Mouse (Mus musculus) heart, embryonic 11.5 days (tissue): ENCODE results near the gene Nfkbie. TPM values are rescaled to one million over a fixed set of nuclear protein-coding genes. Genes with fewer than 3 reads are reported as not detected.

Experiments used
- ATAC-seq: fragments of 200-750 bp; cut with Nextera tagmentation; replicated peaks from 2 replicates; pipeline ENCODE4 v1.8.0; 2017; ENCODE audit warnings: moderate library complexity; ENCODE audit not compliant: insufficient number of reproducible peaks, low FRiP score, low TSS enrichment
- H3K27ac ChIP-seq: fragments of 300-500 bp; sonication (generic); 2 replicates; pipeline ENCODE4 v1.5.1; 2014; ENCODE audit warnings: mild to moderate bottlenecking, low read depth, low read length
- H3K27me3 ChIP-seq: fragments of 300-500 bp; sonication (generic); 2 replicates; pipeline ENCODE4 v1.6.1; 2014; ENCODE audit warnings: mild to moderate bottlenecking, low read length, mixed read lengths; ENCODE audit not compliant: control insufficient read depth, insufficient read depth
- H3K36me3 ChIP-seq: fragments of 300-500 bp; sonication (generic); 2 replicates; pipeline ENCODE4 v1.6.1; 2014; ENCODE audit warnings: mild to moderate bottlenecking, low read length, moderate library complexity, mixed read lengths; ENCODE audit not compliant: control insufficient read depth, insufficient read depth
- H3K4me1 ChIP-seq: fragments of 300-500 bp; sonication (generic); 2 replicates; pipeline ENCODE4 v1.6.1; 2014; ENCODE audit warnings: low read length; ENCODE audit not compliant: control insufficient read depth, insufficient read depth
- H3K4me2 ChIP-seq: fragments of 300-500 bp; sonication (generic); 2 replicates; pipeline ENCODE4 v1.6.1; 2014; ENCODE audit warnings: mild to moderate bottlenecking, moderate library complexity
- H3K4me3 ChIP-seq: fragments of 300-500 bp; sonication (generic); 2 replicates; pipeline ENCODE4 v1.5.1; 2014; ENCODE audit warnings: low read depth, low read length
- H3K9ac ChIP-seq: fragments of 300-500 bp; sonication (generic); 2 replicates; pipeline ENCODE4 v1.6.1; 2014; ENCODE audit warnings: mild to moderate bottlenecking, low read depth, low read length, moderate library complexity
- H3K9me3 ChIP-seq: fragments of 300-500 bp; sonication (generic); replicated peaks from 2 replicates; pipeline ENCODE4 v1.6.1; 2016; ENCODE audit warnings: low read length; ENCODE audit not compliant: control insufficient read depth
- WGBS: fragments of 180-500 bp; shearing (Covaris S2); extraction: QIAGEN DNeasy Blood & Tissue Kit; methylation state at CpG from one replicate; pipeline ENCODE4 v1.1.7; 2014; ENCODE audit not compliant: insufficient replicate concordance; 5-methylcytosine and 5-hydroxymethylcytosine counted together
- polyA plus RNA-seq: library from polyadenylated mRNA; unstranded; fragments of >200 nt; fragmentation: Nextera tagmentation; extraction: Ambion mirVana; gene quantifications from 2 replicates; pipeline ENCODE4 v1.2.1, GENCODE M21; 2014

Nfkbie gene
- polyA plus RNA-seq, result 2.4 TPM in 2 replicates

DNA sequence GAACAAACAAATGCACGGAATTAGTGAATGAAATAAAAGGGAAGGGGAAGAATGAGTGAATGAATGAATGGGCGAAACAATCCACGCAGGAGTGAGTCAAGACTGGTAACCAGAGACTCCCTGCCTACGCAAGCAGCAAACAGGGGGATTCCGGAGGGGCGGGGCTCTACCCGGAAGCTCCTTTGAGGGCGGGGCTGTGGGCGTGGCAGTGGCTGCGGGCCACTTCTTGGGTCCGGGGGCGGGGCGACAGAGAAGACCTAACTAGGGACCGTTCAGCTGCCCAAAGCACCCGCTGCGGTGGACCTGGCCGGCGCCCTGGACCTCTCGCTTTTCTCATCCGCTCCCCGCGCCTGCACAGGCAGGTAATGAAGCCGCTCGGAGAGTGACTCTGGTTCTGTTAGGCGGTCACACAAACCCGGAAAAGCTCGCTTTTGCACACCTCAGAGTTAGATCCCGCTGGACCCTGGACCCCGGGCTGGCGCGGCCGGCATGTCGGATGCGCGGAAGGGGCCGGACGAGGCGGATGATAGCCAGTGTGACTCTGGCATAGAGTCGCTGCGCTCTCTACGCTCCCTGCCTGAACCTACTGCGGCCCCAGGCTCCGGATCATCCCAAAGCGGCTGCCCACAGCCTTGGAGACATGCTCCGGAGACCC lies at the start of gene Nfkbie:
Gene Nfkbie, plus strand, starts transcription at position 252 of the 655 bp plus-strand sequence.
- under 1% methylated on average over 45 of the region's 45 CpGs for WGBS
- Histone ChIP-seq H3K4me3 (peak within 1 kb of the TSS; percentile 60), H3K4me1 (peaks cover 6% of the 10 kb centered on the region; the same call in 1 of the 2 replicates), H3K4me2 (peak within 1 kb of the TSS; percentile 94), H3K27ac (no peak within 1 kb of the TSS), H3K9ac (peak within 1 kb of the TSS; percentile 65), H3K27me3 (peaks cover 22% of the 10 kb centered on the region), H3K36me3 (no peaks in the 10 kb centered on the region), H3K9me3 (no peaks in the 10 kb centered on the region)
- peak; percentile 74 for ATAC-seq

DNA sequence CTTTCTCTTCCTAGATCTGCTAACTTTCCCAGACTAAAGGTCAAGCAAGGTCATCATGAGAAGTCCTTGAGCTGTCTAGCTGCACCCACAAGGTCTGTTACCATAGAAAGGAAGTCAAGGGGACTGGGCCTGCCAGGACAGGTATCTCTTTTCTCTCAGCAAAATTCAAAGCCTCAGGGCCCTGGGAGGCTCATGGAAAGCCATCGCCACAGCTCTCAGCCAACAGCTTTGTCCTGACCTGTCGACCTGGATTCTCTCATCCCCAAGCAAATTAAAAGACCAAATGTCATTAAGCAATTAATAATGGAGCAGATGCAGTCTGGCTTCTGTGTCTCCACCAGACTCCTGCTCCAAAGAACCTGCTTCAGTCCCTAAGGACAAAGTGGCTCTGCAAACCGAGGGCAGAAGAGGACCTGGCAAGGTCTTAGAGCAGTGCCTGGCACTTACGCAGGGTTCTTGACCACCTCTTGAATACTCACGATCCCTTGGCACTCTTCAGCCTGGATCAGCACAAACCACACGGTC lies 49.5 kb upstream of the Nfkbie start:
- Histone ChIP-seq H3K4me3 (no peak overlapping the region), H3K4me2 (no peak overlapping the region), H3K27me3 (no peaks in the 10 kb centered on the region), H3K9me3 (no peaks in the 10 kb centered on the region), H3K36me3 (peaks cover 4% of the 10 kb centered on the region; the same call in 1 of the 2 replicates), H3K27ac (no peak overlapping the region), H3K4me1 (peaks cover 6% of the 10 kb centered on the region; the same call in 1 of the 2 replicates), H3K9ac (no peak overlapping the region; the same call in 1 of the 2 replicates)
- 70% methylated on average over 6 of the region's 6 CpGs for WGBS
- no peak for ATAC-seq

DNA sequence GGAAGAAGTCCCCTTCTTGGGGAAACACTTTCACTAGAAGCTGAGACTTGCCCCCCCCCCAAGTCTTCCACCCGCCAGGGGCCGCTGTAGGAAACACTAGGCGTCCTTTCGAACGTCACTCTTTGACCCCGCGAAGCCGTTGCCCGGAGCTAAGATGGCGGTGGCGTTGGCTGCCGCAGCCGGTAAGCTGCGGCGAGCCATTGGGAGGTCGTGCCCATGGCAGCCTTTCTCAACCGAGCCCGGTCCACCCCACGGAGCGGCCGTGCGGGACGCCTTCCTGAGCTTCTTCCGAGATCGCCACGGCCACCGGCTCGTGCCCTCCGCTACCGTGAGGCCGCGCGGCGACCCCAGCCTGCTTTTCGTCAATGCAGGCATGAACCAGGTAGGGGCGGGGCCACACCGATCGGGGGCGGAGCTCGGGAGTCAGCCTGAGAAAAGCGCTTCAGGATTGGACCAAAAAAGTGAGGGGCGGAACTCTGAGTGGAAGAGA lies 48.8 kb upstream of the Nfkbie start, which contains the start of gene Aars2:
Gene Aars2, plus strand, starts transcription at position 142 of the 490 bp plus-strand sequence.
- H3K4me1 ChIP-seq, result 0 out of 2 replicates have a peak, but pooled peaks cover 4% of the 10 kb centered on the region
- under 1% methylated on average over 42 of the region's 42 CpGs for WGBS
- peak within 1 kb of the TSS; percentile 77; the same call in 1 of the 2 replicates for H3K27ac ChIP-seq
- peak within 1 kb of the TSS; percentile 60 for H3K4me2 ChIP-seq
- H3K36me3 ChIP-seq, result peaks cover 4% of the 10 kb centered on the region; the same call in 1 of the 2 replicates
- H3K9ac ChIP-seq, result peak within 1 kb of the TSS; percentile 93
- peak within 1 kb of the TSS; percentile 79 for H3K4me3 ChIP-seq
- ATAC-seq, result peak; percentile 86
- H3K9me3 ChIP-seq, result no peaks in the 10 kb centered on the region
- H3K27me3 ChIP-seq, result no peaks in the 10 kb centered on the region

DNA sequence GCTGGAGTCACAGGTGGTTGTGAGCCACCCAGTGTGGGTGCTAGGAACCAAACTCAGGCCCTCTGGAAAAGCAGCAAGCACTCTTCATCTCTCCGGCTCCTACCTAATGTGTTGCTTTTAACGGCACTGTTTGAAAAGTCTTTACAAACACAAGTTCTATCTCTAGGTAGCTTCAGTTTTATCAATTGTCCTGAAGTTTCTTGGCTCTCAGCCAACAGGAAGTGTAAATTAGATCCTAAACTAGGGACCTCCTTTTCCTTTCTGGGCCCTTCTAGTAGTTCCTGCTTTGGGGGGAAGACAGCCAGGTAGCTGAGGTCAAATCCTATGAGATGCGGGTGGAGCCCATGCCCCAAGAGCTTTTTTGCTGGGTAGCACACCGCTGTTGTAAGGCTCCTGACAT lies 44.6 kb upstream of the Nfkbie start:
- Histone ChIP-seq H3K36me3 (peaks cover 4% of the 10 kb centered on the region; the same call in 1 of the 2 replicates), H3K9me3 (no peaks in the 10 kb centered on the region), H3K4me3 (no peak overlapping the region), H3K4me2 (no peak overlapping the region), H3K9ac (no peak overlapping the region), H3K27me3 (no peaks in the 10 kb centered on the region), H3K4me1 (0 out of 2 replicates have a peak, but pooled peaks cover 4% of the 10 kb centered on the region), H3K27ac (no peak overlapping the region)
- WGBS, result 89% methylated on average over 4 of the region's 4 CpGs
- no peak for ATAC-seq

DNA sequence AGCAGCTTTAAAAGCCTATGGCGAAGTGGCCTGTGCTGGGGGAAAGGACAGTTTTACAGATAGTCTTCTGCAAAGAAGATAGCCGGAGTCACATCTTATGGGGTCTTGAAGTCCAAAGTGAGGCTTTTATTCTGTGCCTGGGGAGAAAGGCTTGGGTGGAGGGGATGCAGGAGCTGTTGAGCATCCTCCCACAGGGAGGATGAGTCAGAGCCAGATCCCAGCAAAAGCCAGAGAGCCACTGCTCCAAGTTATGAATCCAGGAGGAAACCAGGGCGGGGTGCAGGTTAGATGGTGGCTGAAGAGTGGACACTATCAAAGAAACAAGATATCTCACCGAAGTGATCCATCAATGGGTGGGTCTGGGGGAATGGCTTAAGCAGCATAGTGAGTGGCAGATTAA lies 43.7 kb upstream of the Nfkbie start:
- H3K4me1 ChIP-seq, result peaks cover 6% of the 10 kb centered on the region; the same call in 1 of the 2 replicates
- H3K27ac ChIP-seq, result no peak overlapping the region
- H3K27me3 ChIP-seq, result no peaks in the 10 kb centered on the region
- no peak overlapping the region for H3K4me2 ChIP-seq
- peaks cover 4% of the 10 kb centered on the region; the same call in 1 of the 2 replicates for H3K36me3 ChIP-seq
- H3K9me3 ChIP-seq, result no peaks in the 10 kb centered on the region
- H3K4me3 ChIP-seq, result no peak overlapping the region
- no peak overlapping the region for H3K9ac ChIP-seq
- ATAC-seq, result no peak
- WGBS, result 79% methylated on average over 4 of the region's 4 CpGs

DNA sequence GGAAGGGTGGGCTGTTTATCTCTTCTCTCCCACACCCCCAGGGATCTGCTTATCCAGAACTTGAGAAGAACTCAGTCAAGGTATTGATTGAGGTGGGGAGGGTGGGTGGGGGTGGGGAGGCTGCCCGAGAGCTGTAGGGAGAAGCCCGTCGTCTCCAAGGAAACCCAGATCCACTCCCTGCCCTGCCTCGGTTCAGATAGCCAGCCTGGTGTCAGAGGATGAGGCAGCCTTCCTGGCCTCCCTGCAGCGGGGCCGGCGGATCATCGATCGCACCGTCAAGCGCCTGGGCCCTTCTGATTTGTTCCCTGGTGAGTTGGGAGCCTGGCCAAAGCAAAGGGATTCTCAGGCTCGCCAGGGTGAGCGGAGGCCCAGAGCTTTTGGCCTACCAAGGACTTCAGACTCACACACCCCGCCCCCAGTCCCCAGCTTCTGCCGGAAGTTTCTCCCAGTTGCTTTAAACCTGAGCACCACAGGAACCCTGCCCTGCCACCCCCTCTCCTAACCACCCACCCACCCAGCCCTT lies 40.2 kb upstream of the Nfkbie start:
- Histone ChIP-seq H3K4me2 (no peak overlapping the region), H3K4me3 (no peak overlapping the region), H3K9ac (no peak overlapping the region), H3K27me3 (no peaks in the 10 kb centered on the region), H3K9me3 (no peaks in the 10 kb centered on the region), H3K27ac (no peak overlapping the region), H3K36me3 (0 out of 2 replicates have a peak, but pooled peaks cover 4% of the 10 kb centered on the region), H3K4me1 (peaks cover 3% of the 10 kb centered on the region; the same call in 1 of the 2 replicates)
- WGBS, result 29% methylated on average over 15 of the region's 15 CpGs
- no peak for ATAC-seq

DNA sequence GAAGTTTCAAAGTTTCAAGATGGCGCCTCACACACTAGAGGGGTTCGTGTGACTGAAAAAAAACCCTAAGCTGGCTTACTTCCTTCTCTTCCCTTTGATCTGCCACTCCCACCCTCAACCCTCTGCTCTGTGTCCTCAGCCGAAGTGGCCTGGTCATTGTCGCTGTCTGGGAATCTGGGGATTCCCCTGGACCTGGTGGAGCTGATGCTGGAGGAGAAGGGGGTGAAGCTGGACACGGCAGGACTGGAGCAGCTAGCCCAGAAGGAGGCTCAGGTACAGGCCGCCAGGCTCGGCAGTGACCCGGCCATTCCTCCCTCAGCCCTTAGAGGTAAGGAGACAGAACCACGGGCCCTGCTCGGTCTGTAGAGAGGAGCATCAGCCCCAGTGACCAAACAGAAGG lies 39.7 kb upstream of the Nfkbie start:
- Histone ChIP-seq H3K4me2 (no peak overlapping the region), H3K9me3 (no peaks in the 10 kb centered on the region), H3K9ac (no peak overlapping the region), H3K36me3 (0 out of 2 replicates have a peak, but pooled peaks cover 3% of the 10 kb centered on the region), H3K4me1 (peaks cover 5% of the 10 kb centered on the region), H3K4me3 (no peak overlapping the region), H3K27me3 (no peaks in the 10 kb centered on the region), H3K27ac (no peak overlapping the region)
- WGBS, result 65% methylated on average over 10 of the region's 10 CpGs
- no peak for ATAC-seq

DNA sequence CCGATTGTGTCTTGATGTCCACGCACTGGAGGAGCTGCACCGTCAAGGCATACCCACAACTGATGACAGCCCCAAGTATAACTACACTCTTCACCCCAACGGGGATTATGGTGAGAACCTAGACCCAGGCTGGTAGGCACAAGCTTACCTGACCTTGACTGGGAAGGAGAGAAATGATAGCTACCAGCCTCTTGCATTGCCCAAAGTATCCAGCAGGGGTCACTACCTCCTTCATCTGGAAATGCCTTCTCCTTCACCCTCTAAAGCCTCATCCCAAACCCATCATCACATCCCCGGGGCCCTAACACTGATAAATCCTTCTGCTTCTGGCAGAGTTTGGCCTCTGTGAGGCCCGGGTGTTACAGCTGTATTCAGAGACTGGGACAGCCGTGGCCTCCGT lies 39.0 kb upstream of the Nfkbie start:
- Histone ChIP-seq H3K4me2 (no peak overlapping the region), H3K9me3 (no peaks in the 10 kb centered on the region), H3K27me3 (no peaks in the 10 kb centered on the region), H3K9ac (no peak overlapping the region), H3K36me3 (0 out of 2 replicates have a peak, but pooled peaks cover 2% of the 10 kb centered on the region), H3K4me3 (no peak overlapping the region), H3K27ac (no peak overlapping the region), H3K4me1 (peaks cover 11% of the 10 kb centered on the region)
- WGBS, result 35% methylated on average over 8 of the region's 8 CpGs
- no peak for ATAC-seq
